Mouse (Mus musculus): ENCODE measurements around the gene Pole3. TPM values are rescaled to one million over a fixed set of nuclear protein-coding genes. Genes with fewer than 3 reads are reported as not detected.

Pole3 gene
- polyA plus RNA-seq, 1 experiment: 8.9 TPM

DNA sequence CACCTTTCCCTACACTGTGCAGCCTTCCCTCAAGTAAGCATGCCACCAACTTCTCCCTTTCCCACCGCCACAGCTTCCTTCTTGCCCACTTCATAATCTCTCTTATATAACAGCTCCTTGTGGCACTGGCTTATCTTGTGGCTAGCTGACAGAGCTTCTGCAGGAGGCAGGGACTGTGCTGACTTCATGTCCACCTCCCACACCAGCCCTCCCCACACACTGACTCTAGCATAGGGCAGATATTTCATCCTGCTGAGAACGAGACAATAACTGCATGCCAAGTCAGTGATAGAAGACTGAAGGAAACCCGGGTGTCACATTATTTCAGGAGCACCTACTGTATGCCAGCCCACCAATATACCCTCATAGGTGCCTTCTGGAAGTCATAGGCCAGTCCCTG is 9.4 kb downstream of the Pole3 start:
- H3K27ac ChIP-seq (ENCODE audit: insufficient read depth, low read depth, low read length): peak overlapping the region; percentile 3; the same call in 1 of the 2 replicates
- 50% methylated on average over 3 of the region's 3 CpGs for WGBS
- TF ChIP-seq POLR2A (IDR thresholded peaks at IDR 0.05; ENCODE audit: low read depth, low read length) (no peak), CTCF (IDR thresholded peaks at IDR 0.05; ENCODE audit: extremely low read depth, insufficient read length, insufficient replicate concordance, low read depth, low read length) (no peak)

DNA sequence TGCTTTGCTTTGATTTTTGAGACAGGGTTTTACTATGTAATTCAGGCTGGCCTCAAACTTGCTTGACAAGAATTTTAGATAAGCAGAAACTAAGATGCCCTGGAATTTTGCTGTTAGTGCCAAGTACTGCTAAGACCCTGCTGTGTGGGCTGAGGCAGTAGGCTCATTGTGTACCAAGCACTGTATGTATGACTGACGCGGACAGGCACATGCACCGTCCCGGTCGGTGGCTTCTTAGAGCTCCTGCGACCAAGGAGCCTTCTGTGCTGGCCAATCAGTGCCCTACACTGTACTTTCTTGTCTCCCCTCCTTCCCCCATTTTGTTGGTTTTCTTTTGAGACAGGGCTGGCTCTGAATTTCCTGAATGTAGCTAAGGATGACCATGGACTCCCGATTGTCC is 9.9 kb downstream of the Pole3 start:
- Histone ChIP-seq H3K36me3 (ENCODE audit: control insufficient read depth, insufficient read depth, low read length) (peaks cover 35% of the 10 kb centered on the region), H3K27me3 (ENCODE audit: control insufficient read depth, insufficient read depth, low read length) (no peaks in the 10 kb centered on the region), H3K4me3 (ENCODE audit: low read depth, low read length) (no peak overlapping the region), H3K4me1 (ENCODE audit: control insufficient read depth, insufficient read depth, insufficient read length, low read length) (peaks cover 24% of the 10 kb centered on the region), H3K27ac (ENCODE audit: insufficient read depth, low read depth, low read length) (no peak overlapping the region)
- WGBS: 87% methylated on average over 7 of the region's 7 CpGs
- TF ChIP-seq POLR2A (IDR thresholded peaks at IDR 0.05; ENCODE audit: low read depth, low read length): no peak
- no peak for TF ChIP-seq CTCF (IDR thresholded peaks at IDR 0.05; ENCODE audit: extremely low read depth, insufficient read length, insufficient replicate concordance, low read depth, low read length)

More for the DNA sequence above, 9.4 kb downstream of the Pole3 start:
- Histone ChIP-seq H3K4me1 (ENCODE audit: control insufficient read depth, insufficient read depth, insufficient read length, low read length) (peaks cover 19% of the 10 kb centered on the region), H3K27me3 (ENCODE audit: control insufficient read depth, insufficient read depth, low read length) (no peaks in the 10 kb centered on the region), H3K4me3 (ENCODE audit: low read depth, low read length) (no peak overlapping the region), H3K36me3 (ENCODE audit: control insufficient read depth, insufficient read depth, low read length) (peaks cover 31% of the 10 kb centered on the region)

DNA sequence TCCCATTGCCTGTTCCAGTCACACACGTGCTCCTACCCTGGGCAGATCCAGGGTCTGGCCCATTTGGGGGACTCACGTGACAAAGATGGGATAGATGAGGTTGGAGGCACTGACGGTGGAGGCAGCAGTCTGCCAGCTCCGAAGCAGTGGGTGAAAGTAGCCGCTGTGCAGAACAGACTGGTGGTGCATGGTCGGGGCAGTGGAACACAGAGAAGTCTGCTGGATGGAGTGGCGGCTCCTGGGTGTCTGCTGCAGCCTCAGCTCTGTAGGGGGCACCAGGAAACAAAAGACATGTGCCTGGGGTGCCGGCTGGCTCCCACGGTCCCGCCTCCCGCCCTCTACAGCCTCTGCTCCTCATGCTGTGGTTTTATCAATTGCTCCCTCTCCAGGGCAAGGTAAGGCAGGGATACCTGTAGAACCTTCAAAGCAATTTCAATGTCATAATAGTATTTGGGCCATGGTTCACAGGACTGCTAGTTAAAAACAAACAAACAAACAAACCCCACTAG is 10.8 kb downstream of the Pole3 start:
- Histone ChIP-seq H3K4me3 (ENCODE audit: low read depth, low read length) (no peak overlapping the region), H3K27ac (ENCODE audit: insufficient read depth, low read depth, low read length) (no peak overlapping the region), H3K27me3 (ENCODE audit: control insufficient read depth, insufficient read depth, low read length) (no peaks in the 10 kb centered on the region), H3K4me1 (ENCODE audit: control insufficient read depth, insufficient read depth, insufficient read length, low read length) (peaks cover 28% of the 10 kb centered on the region), H3K36me3 (ENCODE audit: control insufficient read depth, insufficient read depth, low read length) (peaks cover 41% of the 10 kb centered on the region)
- 74% methylated on average over 11 of the region's 11 CpGs for WGBS
- TF ChIP-seq POLR2A (IDR thresholded peaks at IDR 0.05; ENCODE audit: low read depth, low read length) (no peak), CTCF (IDR thresholded peaks at IDR 0.05; ENCODE audit: extremely low read depth, insufficient read length, insufficient replicate concordance, low read depth, low read length) (no peak)

DNA sequence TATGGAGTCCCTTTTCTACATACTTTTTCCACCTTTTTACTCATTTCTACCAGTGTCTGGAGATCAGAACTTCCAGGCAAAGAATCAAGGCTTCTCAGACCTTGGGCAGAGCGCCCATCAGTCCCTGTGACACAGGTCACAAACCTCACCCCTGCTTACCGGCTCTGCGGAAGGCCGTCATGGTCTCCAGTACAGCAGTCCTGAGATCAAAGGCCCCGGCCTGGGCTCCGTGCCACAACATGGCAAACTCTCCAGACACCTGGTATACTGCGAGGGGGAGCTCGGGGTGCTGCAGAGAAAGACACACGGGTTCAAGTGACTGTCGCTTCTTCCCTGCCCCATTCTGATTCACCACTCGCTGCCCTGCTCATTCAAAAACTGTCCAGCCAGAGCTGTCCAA is 14.9 kb downstream of the Pole3 start:
- H3K4me3 ChIP-seq (ENCODE audit: low read depth, low read length): no peak overlapping the region
- H3K27me3 ChIP-seq (ENCODE audit: control insufficient read depth, insufficient read depth, low read length): no peaks in the 10 kb centered on the region
- no peak for TF ChIP-seq CTCF (IDR thresholded peaks at IDR 0.05; ENCODE audit: extremely low read depth, insufficient read length, insufficient replicate concordance, low read depth, low read length)
- TF ChIP-seq POLR2A (IDR thresholded peaks at IDR 0.05; ENCODE audit: low read depth, low read length): no peak
- H3K27ac ChIP-seq (ENCODE audit: insufficient read depth, low read depth, low read length): peak overlapping the region; percentile 21; the same call in 1 of the 2 replicates
- peaks cover 10% of the 10 kb centered on the region for H3K4me1 ChIP-seq (ENCODE audit: control insufficient read depth, insufficient read depth, insufficient read length, low read length)
- WGBS: 30% methylated on average over 11 of the region's 11 CpGs
- peaks cover 54% of the 10 kb centered on the region for H3K36me3 ChIP-seq (ENCODE audit: control insufficient read depth, insufficient read depth, low read length)

DNA sequence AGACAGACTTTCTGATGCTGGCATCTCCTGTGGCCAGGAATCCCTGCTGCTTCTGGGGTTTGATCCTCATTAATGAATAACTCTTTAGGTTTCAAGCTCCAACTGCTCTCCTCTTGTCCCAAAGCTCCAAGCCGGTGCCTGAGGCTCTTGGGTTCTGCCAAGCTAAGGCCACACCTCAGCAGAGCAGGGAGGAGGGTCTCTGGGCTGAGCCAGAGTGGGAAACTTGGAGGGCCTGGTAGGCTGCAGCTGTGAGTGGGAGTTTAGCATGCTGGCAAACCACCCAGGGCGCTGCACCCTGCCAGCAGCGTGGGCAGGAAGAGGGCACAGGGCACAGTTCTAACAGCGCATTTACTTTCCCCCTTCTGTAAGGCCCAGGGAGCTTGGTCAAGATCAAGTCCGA is 16.0 kb downstream of the Pole3 start:
- Histone ChIP-seq H3K4me3 (ENCODE audit: low read depth, low read length) (no peak overlapping the region), H3K4me1 (ENCODE audit: control insufficient read depth, insufficient read depth, insufficient read length, low read length) (peaks cover 14% of the 10 kb centered on the region), H3K27me3 (ENCODE audit: control insufficient read depth, insufficient read depth, low read length) (no peaks in the 10 kb centered on the region), H3K27ac (ENCODE audit: insufficient read depth, low read depth, low read length) (no peak overlapping the region), H3K36me3 (ENCODE audit: control insufficient read depth, insufficient read depth, low read length) (peaks cover 51% of the 10 kb centered on the region)
- TF ChIP-seq CTCF (IDR thresholded peaks at IDR 0.05; ENCODE audit: extremely low read depth, insufficient read length, insufficient replicate concordance, low read depth, low read length) (no peak), POLR2A (IDR thresholded peaks at IDR 0.05; ENCODE audit: low read depth, low read length) (no peak)
- WGBS: 33% methylated on average over 5 of the region's 5 CpGs

DNA sequence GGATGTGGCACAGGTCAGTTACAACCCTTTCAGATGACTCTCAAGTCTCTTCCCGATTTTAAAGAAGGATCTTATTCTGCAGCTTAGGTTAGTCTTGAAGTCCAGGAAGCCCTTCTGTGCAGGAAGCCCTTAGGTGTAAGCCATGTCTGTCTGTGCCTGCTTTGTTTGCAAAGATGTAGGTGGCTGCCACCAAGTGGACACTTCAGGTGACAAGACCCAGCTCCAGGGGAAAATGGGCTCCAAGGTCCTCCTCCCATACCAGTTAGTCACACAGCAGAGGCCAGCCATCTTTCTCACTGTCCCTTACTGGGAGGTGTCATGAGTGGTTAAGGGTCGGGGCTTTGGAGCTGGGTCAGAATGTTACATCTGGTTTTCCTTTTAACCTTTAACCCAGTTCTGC is 18.1 kb downstream of the Pole3 start:
- peaks cover 22% of the 10 kb centered on the region for H3K4me1 ChIP-seq (ENCODE audit: control insufficient read depth, insufficient read depth, insufficient read length, low read length)
- peaks cover 36% of the 10 kb centered on the region for H3K36me3 ChIP-seq (ENCODE audit: control insufficient read depth, insufficient read depth, low read length)
- H3K27ac ChIP-seq (ENCODE audit: insufficient read depth, low read depth, low read length): no peak overlapping the region
- no peak overlapping the region for H3K4me3 ChIP-seq (ENCODE audit: low read depth, low read length)
- 23% methylated on average over 2 of the region's 2 CpGs for WGBS
- TF ChIP-seq POLR2A (IDR thresholded peaks at IDR 0.05; ENCODE audit: low read depth, low read length) (no peak), CTCF (IDR thresholded peaks at IDR 0.05; ENCODE audit: extremely low read depth, insufficient read length, insufficient replicate concordance, low read depth, low read length) (peak; percentile 62; the same call in 1 of the 2 replicates)
- H3K27me3 ChIP-seq (ENCODE audit: control insufficient read depth, insufficient read depth, low read length): no peaks in the 10 kb centered on the region

DNA sequence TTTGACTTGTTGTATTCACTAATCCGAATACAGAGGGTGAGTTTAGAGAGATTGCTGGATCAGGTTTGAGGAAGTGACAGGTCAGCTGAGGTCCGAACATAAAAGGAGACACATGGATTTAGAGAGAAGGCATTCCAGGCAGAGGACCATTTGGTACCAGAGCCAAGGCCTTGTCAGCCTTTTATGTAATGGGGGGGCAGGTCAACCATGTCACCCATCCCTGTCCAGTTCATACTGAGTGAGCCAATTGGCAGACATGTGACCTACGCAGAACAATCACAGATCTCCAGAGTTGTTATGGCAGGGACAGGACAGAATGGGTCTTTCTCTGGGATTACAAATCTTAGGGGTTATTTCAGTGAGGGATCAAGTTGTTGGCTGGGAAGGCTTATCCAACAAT is 18.9 kb downstream of the Pole3 start:
- Histone ChIP-seq H3K36me3 (ENCODE audit: control insufficient read depth, insufficient read depth, low read length) (peaks cover 28% of the 10 kb centered on the region), H3K27me3 (ENCODE audit: control insufficient read depth, insufficient read depth, low read length) (no peaks in the 10 kb centered on the region), H3K4me3 (ENCODE audit: low read depth, low read length) (no peak overlapping the region), H3K27ac (ENCODE audit: insufficient read depth, low read depth, low read length) (no peak overlapping the region), H3K4me1 (ENCODE audit: control insufficient read depth, insufficient read depth, insufficient read length, low read length) (peaks cover 22% of the 10 kb centered on the region)
- TF ChIP-seq CTCF (IDR thresholded peaks at IDR 0.05; ENCODE audit: extremely low read depth, insufficient read length, insufficient replicate concordance, low read depth, low read length) (no peak), POLR2A (IDR thresholded peaks at IDR 0.05; ENCODE audit: low read depth, low read length) (no peak)
- 80% methylated on average over 3 of the region's 3 CpGs for WGBS
